In the genomic region with DNA sequence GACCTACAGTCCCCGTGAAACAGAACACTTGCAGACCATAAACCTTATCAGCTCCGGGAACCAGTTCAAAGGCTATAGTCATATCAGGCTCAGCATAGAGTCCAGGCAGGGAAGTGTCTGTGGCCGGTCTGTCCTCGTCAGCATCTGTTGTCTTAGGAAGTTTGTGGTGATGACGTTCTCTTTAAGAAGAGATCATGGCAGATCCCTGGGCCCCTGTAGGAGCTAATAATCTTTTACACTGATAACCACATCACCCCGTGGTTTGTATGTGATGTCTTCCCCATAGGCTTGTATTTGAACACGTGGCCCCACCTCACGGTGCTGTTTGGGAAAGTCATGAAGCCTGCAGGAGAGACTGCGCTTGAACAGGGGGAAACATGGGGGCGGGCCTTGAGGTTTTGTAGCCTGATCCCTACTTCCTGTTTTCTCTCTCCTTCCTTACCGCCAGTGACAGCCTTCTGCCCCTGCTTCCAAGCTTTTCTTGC, we compare ENCODE assay signal across 9 mouse cellular contexts. TPM values are rescaled to one million over a fixed set of nuclear protein-coding genes. Genes with fewer than 3 reads are reported as not detected.
DNase-seq lines count a peak whose midpoint lies in the region; ATAC-seq and TF ChIP-seq lines count a peak whose summit lies in the region.
"Had no signal": no experiment of that assay in that cellular context is flagged by ENCODE, and none has a peak within 500 bp of the region (broad histone marks: within the 10 kb centered on the region; RNA-seq: fewer than 3 reads in every experiment).

No protein-coding gene starts in this region.

- H3K36me3 ChIP-seq in kidney, postnatal 0 days (ENCODE audit: insufficient read depth, low read length): no peaks in the 10 kb centered on the region
- H3K36me3 ChIP-seq in kidney, embryonic 14.5 days (ENCODE audit: control insufficient read depth, insufficient read depth, low read length): no peaks in the 10 kb centered on the region
- H3K36me3 ChIP-seq in stomach, embryonic 15.5 days: no peaks in the 10 kb centered on the region
- no peaks in the 10 kb centered on the region for H3K36me3 ChIP-seq in forebrain, embryonic 14.5 days (ENCODE audit: control insufficient read depth, insufficient read depth, low read length)
- H3K36me3 ChIP-seq: neural tube, embryonic 12.5 days had no signal

- H3K27me3 ChIP-seq in kidney, postnatal 0 days (ENCODE audit: insufficient read depth, low read length): no peaks in the 10 kb centered on the region
- H3K27me3 ChIP-seq in kidney, embryonic 14.5 days (ENCODE audit: control insufficient read depth, insufficient read depth, low read length): no peaks in the 10 kb centered on the region
- no peaks in the 10 kb centered on the region for H3K27me3 ChIP-seq in stomach, embryonic 15.5 days (replicated peaks)
- no peaks in the 10 kb centered on the region for H3K27me3 ChIP-seq in forebrain, embryonic 14.5 days (replicated peaks; ENCODE audit: control insufficient read depth, insufficient read depth, low read length)
- H3K27me3 ChIP-seq: neural tube, embryonic 12.5 days had no signal

- DNase-seq in kidney, postnatal 0 days (ENCODE audit: low spot score): peak; percentile 35
- peak; percentile 85 for DNase-seq in MEL-GATA-1-ER (ENCODE audit: extremely low read depth, low read depth)
- peak; percentile 34 for DNase-seq in liver
- no peak for DNase-seq in forebrain, embryonic 14.5 days (ENCODE audit: low spot score)
- no peak for DNase-seq in MN1 (ENCODE audit: low spot score)
- no peak for DNase-seq in frontal cortex, adult 2 months (ENCODE audit: extremely low spot score in 1 of 2, low spot score in 1 of 2)

- ATAC-seq in kidney, postnatal 0 days (replicated peaks; ENCODE audit: low FRiP score, low read depth): no peak
- ATAC-seq in kidney, embryonic 14.5 days (ENCODE audit: low FRiP score, low TSS enrichment): no peak
- ATAC-seq in stomach, embryonic 15.5 days (ENCODE audit: insufficient read depth, low FRiP score, low read depth): no peak
- ATAC-seq in forebrain, embryonic 14.5 days: no peak

- no peak for TF ChIP-seq CTCF in kidney, postnatal 0 days (IDR thresholded peaks at IDR 0.05; ENCODE audit: low read depth)

- WGBS in kidney, postnatal 0 days: 66% methylated on average over 11 of the region's 11 CpGs
- 68% methylated on average over 11 of the region's 11 CpGs for WGBS in kidney, embryonic 14.5 days
- 63% methylated on average over 11 of the region's 11 CpGs for WGBS in stomach, embryonic 15.5 days
- WGBS in forebrain, embryonic 14.5 days: 88% methylated on average over 11 of the region's 11 CpGs

- H3K9me3 ChIP-seq in kidney, postnatal 0 days (replicated peaks; ENCODE audit: low read length): no peaks in the 10 kb centered on the region
- H3K9me3 ChIP-seq in kidney, embryonic 14.5 days (ENCODE audit: control insufficient read depth, low read length): no peaks in the 10 kb centered on the region
- no peaks in the 10 kb centered on the region for H3K9me3 ChIP-seq in stomach, embryonic 15.5 days
- H3K9me3 ChIP-seq in forebrain, embryonic 14.5 days (replicated peaks; ENCODE audit: control insufficient read depth, low read length): no peaks in the 10 kb centered on the region
- H3K9me3 ChIP-seq: neural tube, embryonic 12.5 days had no signal

- H3K4me3 ChIP-seq in kidney, postnatal 0 days (replicated peaks; ENCODE audit: low read depth, low read length): no peak overlapping the region
- no peak overlapping the region for H3K4me3 ChIP-seq in kidney, embryonic 14.5 days (ENCODE audit: low read length)
- no peak overlapping the region for H3K4me3 ChIP-seq in stomach, embryonic 15.5 days (replicated peaks)
- no peak overlapping the region for H3K4me3 ChIP-seq in forebrain, embryonic 14.5 days (ENCODE audit: low read depth, low read length)
- H3K4me3 ChIP-seq: neural tube, embryonic 12.5 days had no signal

- peaks cover 17% of the 10 kb centered on the region for H3K4me1 ChIP-seq in kidney, postnatal 0 days (replicated peaks; ENCODE audit: insufficient read depth, low read length)
- H3K4me1 ChIP-seq in kidney, embryonic 14.5 days (ENCODE audit: control insufficient read depth, insufficient read depth, low read length): peaks cover 4% of the 10 kb centered on the region
- peaks cover 19% of the 10 kb centered on the region; the same call in 1 of the 2 replicates for H3K4me1 ChIP-seq in stomach, embryonic 15.5 days
- H3K4me1 ChIP-seq in forebrain, embryonic 14.5 days (ENCODE audit: control insufficient read depth, insufficient read depth, low read length): no peaks in the 10 kb centered on the region
- H3K4me1 ChIP-seq: neural tube, embryonic 12.5 days had no signal

- 0 out of 2 replicates have a peak overlapping the region, but pooled peaks have one; percentile 38 for H3K27ac ChIP-seq in kidney, postnatal 0 days
- no peak overlapping the region for H3K27ac ChIP-seq in kidney, embryonic 14.5 days (ENCODE audit: low read depth, low read length)
- H3K27ac ChIP-seq in stomach, embryonic 15.5 days: peak overlapping the region; percentile 59
- H3K27ac ChIP-seq in forebrain, embryonic 14.5 days (ENCODE audit: low read depth, low read length): no peak overlapping the region
- H3K27ac ChIP-seq: neural tube, embryonic 12.5 days had no signal

- no peak overlapping the region for H3K4me2 ChIP-seq in kidney, postnatal 0 days (ENCODE audit: low read length)
- H3K4me2 ChIP-seq in kidney, embryonic 14.5 days (replicated peaks; ENCODE audit: low read depth, low read length): no peak overlapping the region
- no peak overlapping the region for H3K4me2 ChIP-seq in stomach, embryonic 15.5 days
- no peak overlapping the region for H3K4me2 ChIP-seq in forebrain, embryonic 14.5 days (ENCODE audit: low read length)
- H3K4me2 ChIP-seq: neural tube, embryonic 12.5 days had no signal

- no peak overlapping the region for H3K9ac ChIP-seq in kidney, postnatal 0 days (ENCODE audit: low read depth, low read length)
- H3K9ac ChIP-seq in kidney, embryonic 14.5 days (ENCODE audit: low read depth, low read length): no peak overlapping the region
- H3K9ac ChIP-seq in stomach, embryonic 15.5 days: no peak overlapping the region
- no peak overlapping the region for H3K9ac ChIP-seq in forebrain, embryonic 14.5 days (ENCODE audit: low read length)
- H3K9ac ChIP-seq: neural tube, embryonic 12.5 days had no signal

RNA-seq across cellular contexts. Expression of a gene that starts 40.1 kb away (rescaled TPM):
- 14.3 and 18.4 TPM in 2 replicates for polyA plus RNA-seq in kidney, postnatal 0 days (2015; fragmentation: Nextera tagmentation; extraction: Ambion mirVana)
- 4.7 and 5.2 TPM in 2 replicates for polyA plus RNA-seq in kidney, embryonic 14.5 days (2014; fragmentation: Nextera tagmentation; extraction: Ambion mirVana)
- polyA plus RNA-seq in stomach, embryonic 15.5 days (2015; fragmentation: Nextera tagmentation; extraction: Ambion mirVana): 11.4 and 15.6 TPM in 2 replicates
- polyA plus RNA-seq in forebrain, embryonic 14.5 days (2014; fragmentation: Nextera tagmentation; extraction: Ambion mirVana): 1.8 and 2.4 TPM in 2 replicates
- 38.3 and 38.7 TPM in 2 replicates for polyA plus RNA-seq in frontal cortex, adult 2 months (2012; rRNA removed)

Comparison
In these comparisons a context has a peak if more than half of its experiments do, and no peak if none do; other contexts are left out.
1. H3K27ac ChIP-seq: peak in kidney, postnatal 0 days (single experiment) and stomach, embryonic 15.5 days (single experiment); none in kidney, embryonic 14.5 days (single experiment) and forebrain, embryonic 14.5 days (single experiment).
2. DNase-seq: peak in kidney, postnatal 0 days (single experiment), MEL-GATA-1-ER (single experiment) and liver (single experiment); none in forebrain, embryonic 14.5 days (single experiment), MN1 (single experiment) and frontal cortex, adult 2 months (0 of 2).